Mouse (Mus musculus) heart, postnatal 0 days (tissue): ENCODE measurements around the gene Olfr676. TPM values are rescaled to one million over a fixed set of nuclear protein-coding genes. Genes with fewer than 3 reads are reported as not detected.
A peak's percentile ranks its signal among the peaks of the same experiment; 100 is the strongest.
"Not testable (repeated sequence)": the region's sequence is repeated elsewhere in the genome, so short reads cannot be mapped to it uniquely, and the experiment has no call there.

Experiments used
- ATAC-seq: fragments of 200-750 bp; cut with Nextera tagmentation; 2 replicates; pipeline ENCODE4 v1.8.0; 2017; ENCODE audit warnings: low read depth, moderate number of reproducible peaks, moderate library complexity; ENCODE audit not compliant: insufficient read depth
- DNase-seq: peaks from one replicate; pipeline ENCODE4 v3.0.0-alpha.2; 2016; ENCODE audit warnings: low spot score
- H3K27ac ChIP-seq: fragments of 300-500 bp; sonication (generic); 2 replicates; pipeline ENCODE4 v1.5.1; 2014; ENCODE audit warnings: low read depth, mild to moderate bottlenecking
- H3K27me3 ChIP-seq: fragments of 300-500 bp; sonication (generic); 2 replicates; pipeline ENCODE4 v1.6.1; 2014; ENCODE audit warnings: low read length, mixed read lengths; ENCODE audit not compliant: control insufficient read depth, insufficient read depth
- H3K36me3 ChIP-seq: fragments of 300-500 bp; sonication (generic); replicated peaks from 2 replicates; pipeline ENCODE4 v1.6.1; 2014; ENCODE audit warnings: low read length, mixed read lengths; ENCODE audit not compliant: control insufficient read depth, insufficient read depth
- H3K4me1 ChIP-seq: fragments of 300-500 bp; sonication (generic); 2 replicates; pipeline ENCODE4 v1.6.1; 2014; ENCODE audit warnings: antibody characterized with exemption; ENCODE audit not compliant: control insufficient read depth, insufficient read depth
- H3K4me2 ChIP-seq: fragments of 300-500 bp; sonication (generic); 2 replicates; pipeline ENCODE4 v1.6.1; 2014; ENCODE audit warnings: low read depth, mild to moderate bottlenecking, low read length, moderate library complexity
- H3K4me3 ChIP-seq: fragments of 300-500 bp; sonication (generic); 2 replicates; pipeline ENCODE4 v1.5.1; 2014; ENCODE audit warnings: low read depth, low read length
- H3K9ac ChIP-seq: fragments of 300-500 bp; sonication (generic); replicated peaks from 2 replicates; pipeline ENCODE4 v1.6.1; 2014; ENCODE audit warnings: low read depth, low read length, mixed read lengths
- H3K9me3 ChIP-seq: fragments of 300-500 bp; sonication (generic); replicated peaks from 2 replicates; pipeline ENCODE4 v1.6.1; 2016; ENCODE audit warnings: low read length; ENCODE audit not compliant: control insufficient read depth
- CTCF ChIP-seq: IDR thresholded peaks from 2 replicates; pipeline ENCODE4 v1.5.1; 2016; ENCODE audit warnings: antibody characterized with exemption, control low read depth, low read depth
- EP300 ChIP-seq: IDR thresholded peaks from 2 replicates; pipeline ENCODE4 v1.6.1; 2016; ENCODE audit warnings: antibody characterized with exemption, low read depth
- WGBS: fragments of 180-500 bp; shearing (Covaris S2); extraction: QIAGEN DNeasy Blood & Tissue Kit; methylation state at CpG from one replicate; pipeline ENCODE4 v1.1.7; 2014; 5-methylcytosine and 5-hydroxymethylcytosine counted together
- polyA plus RNA-seq: library from polyadenylated mRNA; unstranded; fragments of >200 nt; fragmentation: Nextera tagmentation; extraction: Ambion mirVana; gene quantifications from 2 replicates; pipeline ENCODE4 v1.2.1, GENCODE M21; 2015
- total RNA-seq: library from RNA; depleted of rRNA; stranded (reverse); fragments of >200 nt; gene quantifications from 2 replicates; pipeline ENCODE4 v1.2.3, GENCODE M21; 2014; ENCODE audit warnings: low replicate concordance; rRNA removed

Gene Olfr676
- not detected in 2 replicates for total RNA-seq
- polyA plus RNA-seq = not detected in 2 replicates

- no peak for ATAC-seq
- H3K9me3 ChIP-seq = no peaks in the 10 kb centered on the region
- H3K4me2 ChIP-seq = no peak within 1 kb of the TSS
- no peaks in the 10 kb centered on the region for H3K27me3 ChIP-seq
- no peaks in the 10 kb centered on the region for H3K4me1 ChIP-seq
- no peak for DNase-seq
- H3K36me3 ChIP-seq = no peaks in the 10 kb centered on the region
- H3K27ac ChIP-seq = no peak within 1 kb of the TSS
- H3K4me3 ChIP-seq = no peak within 1 kb of the TSS
- no peak within 1 kb of the TSS for H3K9ac ChIP-seq
- TF ChIP-seq CTCF (no peak), EP300 (no peak)
Observed at GRCm38 (mm10) chr7:105032398-105032797, at the start of gene Olfr676. Gene Olfr676, plus strand, starts transcription at chr7:105032698.

GRCm38 (mm10) chr7:105001929-105002328 is 30.6 kb upstream of the Olfr676 start, which contains the start of gene Olfr672:
Gene Olfr672, minus strand, starts transcription at chr7:105002029.
- TF ChIP-seq EP300 (no peak), CTCF (no peak)
- DNase-seq = no peak
- H3K27me3 ChIP-seq = no peaks in the 10 kb centered on the region
- no peak within 1 kb of the TSS for H3K27ac ChIP-seq
- H3K36me3 ChIP-seq = no peaks in the 10 kb centered on the region
- no peak within 1 kb of the TSS for H3K4me2 ChIP-seq
- H3K9ac ChIP-seq = no peak within 1 kb of the TSS
- no peak within 1 kb of the TSS for H3K4me3 ChIP-seq
- 0 out of 2 replicates have a peak, but pooled peaks cover 4% of the 10 kb centered on the region for H3K9me3 ChIP-seq
- no peak for ATAC-seq
- no peaks in the 10 kb centered on the region for H3K4me1 ChIP-seq

- Histone ChIP-seq H3K4me2 (no peak overlapping the region), H3K9ac (no peak overlapping the region), H3K4me1 (no peaks in the 10 kb centered on the region), H3K27ac (no peak overlapping the region), H3K36me3 (no peaks in the 10 kb centered on the region), H3K4me3 (no peak overlapping the region), H3K27me3 (no peaks in the 10 kb centered on the region), H3K9me3 (no peaks in the 10 kb centered on the region)
- WGBS = 64% methylated on average over 1 of the region's 1 CpGs
- no peak for TF ChIP-seq EP300
- peak; percentile 31; the same call in 1 of the 2 replicates for TF ChIP-seq CTCF
- DNase-seq (no peak), ATAC-seq (no peak)
Observed at GRCm38 (mm10) chr7:105022530-105022929, 10.0 kb upstream of the Olfr676 start.

GRCm38 (mm10) chr7:105028360-105028759 is 4.1 kb upstream of the Olfr676 start, which contains the start of gene Olfr675:
Gene Olfr675, minus strand, starts transcription at chr7:105028460.
- WGBS = 48% methylated on average over 1 of the region's 1 CpGs
- TF ChIP-seq EP300 (no peak), CTCF (no peak)
- no peaks in the 10 kb centered on the region for H3K27me3 ChIP-seq
- no peak within 1 kb of the TSS for H3K4me2 ChIP-seq
- no peaks in the 10 kb centered on the region for H3K4me1 ChIP-seq
- no peaks in the 10 kb centered on the region for H3K36me3 ChIP-seq
- H3K4me3 ChIP-seq = no peak within 1 kb of the TSS
- ATAC-seq (no peak), DNase-seq (no peak)
- no peak within 1 kb of the TSS for H3K9ac ChIP-seq
- H3K9me3 ChIP-seq = no peaks in the 10 kb centered on the region
- H3K27ac ChIP-seq = no peak within 1 kb of the TSS

- peak; percentile 15; the same call in 1 of the 2 replicates for TF ChIP-seq CTCF
- H3K36me3 ChIP-seq, H3K4me1 ChIP-seq, H3K9ac ChIP-seq, H3K27me3 ChIP-seq, ATAC-seq, H3K4me2 ChIP-seq, H3K9me3 ChIP-seq, H3K27ac ChIP-seq, DNase-seq, H3K4me3 ChIP-seq: not testable (repeated sequence)
- 48% methylated on average over 5 of the region's 5 CpGs for WGBS
Observed at GRCm38 (mm10) chr7:105033836-105034235, 1.3 kb downstream of the Olfr676 start.

- Histone ChIP-seq H3K4me2 (no peak overlapping the region), H3K4me3 (no peak overlapping the region), H3K9ac (no peak overlapping the region), H3K27ac (no peak overlapping the region), H3K36me3 (no peaks in the 10 kb centered on the region), H3K9me3 (no peaks in the 10 kb centered on the region), H3K27me3 (no peaks in the 10 kb centered on the region), H3K4me1 (no peaks in the 10 kb centered on the region)
- ATAC-seq = no peak
- TF ChIP-seq CTCF = no peak
- no peak for TF ChIP-seq EP300
- no peak for DNase-seq
Observed at GRCm38 (mm10) chr7:105058951-105059350, 26.5 kb downstream of the Olfr676 start.
